Mouse (Mus musculus): ENCODE data around the gene Cirbp. TPM values are rescaled to one million over a fixed set of nuclear protein-coding genes. Genes with fewer than 3 reads are reported as not detected.
A peak's percentile ranks its signal among the peaks of the same experiment; 100 is the strongest.

Gene Cirbp
- total RNA-seq, 2 experiments from 2014 or later = 88.3 to 103 TPM

DNA sequence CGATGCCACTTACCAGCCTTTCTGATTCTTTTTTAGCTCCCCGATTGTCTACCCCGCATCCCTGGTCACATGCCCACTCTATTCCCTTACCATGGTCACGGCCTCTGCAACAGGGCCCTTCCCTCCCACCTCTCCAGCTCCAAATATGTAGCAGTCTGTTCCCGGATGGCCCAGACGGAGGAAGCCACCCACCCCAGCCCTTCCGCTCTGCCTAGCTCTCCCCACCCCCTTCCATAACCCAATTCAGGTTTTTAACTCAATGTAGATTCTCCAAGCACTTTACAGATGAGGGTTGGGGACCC is 9.1 kb upstream of the Cirbp start:
- H3K27ac ChIP-seq = peak overlapping the region; percentile 89
- no peak overlapping the region; the same call in 1 of the 2 replicates for H3K4me3 ChIP-seq
- no peak for TF ChIP-seq CTCF (conservative IDR thresholded peaks at IDR 0.05)
- no peak for DNase-seq (ENCODE audit: low spot score in 2 of 2)

DNA sequence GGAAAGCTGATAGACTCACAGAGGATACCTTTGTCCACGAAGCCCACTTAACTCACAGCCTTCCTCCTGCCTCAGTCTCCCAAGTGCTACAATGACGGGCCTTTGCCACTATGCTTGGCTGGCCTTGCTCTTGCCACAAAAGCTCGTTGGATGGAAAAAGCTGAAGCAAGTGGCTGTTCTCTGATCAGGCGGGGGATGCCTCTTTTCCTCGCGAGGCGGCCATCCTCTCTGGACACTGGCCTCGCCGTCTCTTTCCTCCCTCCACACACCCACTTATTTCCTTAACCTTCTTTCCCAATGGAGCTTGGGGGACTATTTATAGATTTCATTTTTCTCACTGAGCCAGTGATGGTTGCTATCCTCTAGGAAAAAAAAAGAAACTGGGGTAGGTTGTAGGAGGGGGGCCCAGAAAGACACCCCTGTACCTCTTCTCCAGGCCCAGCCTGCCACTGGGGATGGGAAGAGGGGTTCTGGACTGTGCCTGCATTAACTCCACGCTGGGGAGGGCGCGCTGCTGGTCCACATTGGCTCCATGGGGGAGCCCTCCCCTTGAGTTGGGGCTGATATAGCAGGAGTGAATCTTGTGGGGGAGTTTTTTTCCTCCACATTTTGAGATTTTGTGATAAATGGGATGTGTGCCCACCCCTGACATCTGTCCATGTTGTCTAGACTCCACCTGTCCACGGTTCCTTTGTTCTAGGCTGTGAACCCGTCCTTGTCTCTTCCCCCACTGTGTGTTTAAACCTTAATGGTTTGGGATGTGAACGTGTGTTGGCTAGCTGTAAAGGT is 8.4 kb upstream of the Cirbp start:
- 0 out of 2 replicates have a peak, but pooled peaks have one; percentile 5 for TF ChIP-seq CTCF (conservative IDR thresholded peaks at IDR 0.05)
- Histone ChIP-seq H3K27ac (peak overlapping the region; percentile 89), H3K4me3 (no peak overlapping the region; the same call in 1 of the 2 replicates)
- no peak for DNase-seq (ENCODE audit: low spot score in 2 of 2)

DNA sequence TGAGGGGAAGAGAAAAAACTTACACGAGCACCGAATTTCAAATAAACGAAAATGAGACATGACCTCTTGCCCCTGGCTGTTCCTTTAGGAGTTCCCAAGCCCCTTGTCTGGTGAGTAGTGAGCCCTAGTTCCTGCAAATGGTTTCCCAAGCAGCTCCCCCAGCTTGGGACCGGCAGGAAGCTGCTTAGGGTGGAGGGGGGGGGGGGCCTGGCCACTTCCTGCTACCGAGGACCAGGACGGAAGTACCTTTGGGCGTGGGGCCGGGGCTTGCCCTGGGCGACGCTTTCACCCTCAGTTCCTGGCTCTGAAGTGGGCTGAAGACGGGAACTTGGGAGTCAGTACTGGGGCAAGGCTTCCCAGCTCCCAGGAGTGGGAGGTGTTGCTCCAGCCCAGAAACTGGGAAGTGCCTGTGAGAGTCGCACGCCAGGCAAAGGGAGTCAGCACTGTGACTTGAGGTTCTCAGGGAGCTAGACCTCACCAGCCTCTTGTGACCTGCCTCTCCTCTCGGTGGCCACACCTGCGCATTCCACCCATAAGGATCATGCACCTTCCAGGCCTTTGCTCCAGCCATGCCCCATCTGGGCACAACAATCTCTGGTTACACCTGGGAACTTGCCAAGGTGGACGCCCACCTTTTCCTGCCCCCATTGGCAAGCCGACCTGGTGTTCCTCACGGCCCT is 7.3 kb upstream of the Cirbp start:
- TF ChIP-seq CTCF (conservative IDR thresholded peaks at IDR 0.05) = no peak
- DNase-seq (ENCODE audit: low spot score in 2 of 2) = no peak
- peak overlapping the region; percentile 17; the same call in 1 of the 2 replicates for H3K4me3 ChIP-seq
- H3K27ac ChIP-seq = peak overlapping the region; percentile 89

DNA sequence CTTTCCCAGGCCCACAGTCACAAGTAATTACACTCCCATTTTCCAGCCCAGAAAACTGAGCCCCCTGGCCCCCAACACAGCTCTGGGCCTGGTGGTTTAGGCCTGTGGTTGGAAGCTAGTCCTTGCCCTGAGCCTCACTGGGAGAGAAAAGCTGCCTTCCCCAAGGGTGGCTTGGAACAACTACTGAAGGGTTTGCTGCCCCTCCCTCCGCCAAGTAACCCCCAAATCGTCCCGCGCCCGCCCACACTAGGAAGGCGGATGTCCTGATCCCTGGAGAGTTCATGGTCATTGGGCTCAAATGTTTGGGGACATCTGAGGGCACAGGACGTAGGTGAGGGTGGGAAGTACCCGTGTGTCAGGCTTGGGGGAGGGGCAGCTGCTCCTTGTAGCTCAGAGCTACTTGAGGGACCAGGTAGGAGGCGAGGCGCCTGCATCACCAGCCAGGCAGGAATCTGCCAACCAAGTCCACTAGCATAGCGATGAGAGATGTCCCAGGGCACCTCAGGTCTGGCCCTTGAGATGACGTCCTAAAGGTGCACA is 6.7 kb upstream of the Cirbp start:
- no peak for TF ChIP-seq CTCF (conservative IDR thresholded peaks at IDR 0.05)
- H3K4me3 ChIP-seq = peak overlapping the region; percentile 50
- no peak for DNase-seq (ENCODE audit: low spot score in 2 of 2)
- peak overlapping the region; percentile 89 for H3K27ac ChIP-seq

DNA sequence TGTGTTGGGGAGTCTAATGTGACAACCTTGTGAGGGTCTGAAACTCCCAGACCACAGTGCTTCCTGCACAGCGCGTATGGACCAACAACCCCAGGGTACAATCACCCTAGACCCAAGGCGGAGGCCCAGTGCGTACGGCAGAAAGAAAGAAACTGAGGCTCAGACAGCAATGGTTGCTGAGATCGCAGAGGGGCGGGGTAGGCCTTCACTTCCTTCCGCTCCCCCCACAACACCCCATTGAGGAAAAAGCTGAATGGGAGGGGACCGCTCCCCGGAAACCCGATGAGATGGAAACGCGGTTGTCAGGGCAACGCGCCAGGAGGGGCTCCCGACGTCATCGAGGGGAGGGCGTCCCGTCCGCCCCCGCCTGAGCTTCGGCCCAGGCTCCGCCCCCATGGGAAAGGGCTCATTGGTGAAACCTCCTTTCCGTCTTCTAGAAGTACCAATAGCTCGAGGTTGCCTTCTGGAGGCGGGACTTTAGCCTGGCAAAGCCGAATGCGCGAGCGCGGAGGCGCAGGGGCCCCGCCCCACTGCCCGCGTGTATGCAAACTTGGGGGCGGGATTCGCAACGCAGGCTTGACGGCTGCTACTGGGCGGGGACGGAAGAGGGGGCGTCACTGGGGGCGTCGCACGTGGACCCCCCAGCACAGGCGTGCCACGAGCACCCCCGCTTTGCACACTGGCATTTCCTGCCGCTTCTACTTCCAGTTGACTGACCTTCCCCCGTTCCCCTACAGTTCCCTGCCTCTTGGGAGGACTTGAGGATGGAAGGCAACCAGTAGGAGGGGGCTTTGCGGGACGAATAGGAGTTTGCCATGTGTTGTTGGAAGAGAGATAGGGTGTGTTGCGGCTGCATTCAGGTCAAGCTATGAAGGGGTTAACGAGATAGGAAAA is 6.0 kb upstream of the Cirbp start:
- peak overlapping the region; percentile 89 for H3K27ac ChIP-seq
- peak; percentile 98 to 99 for DNase-seq (ENCODE audit: low spot score in 2 of 2)
- TF ChIP-seq CTCF (conservative IDR thresholded peaks at IDR 0.05) = no peak
- H3K4me3 ChIP-seq = peak overlapping the region; percentile 50

DNA sequence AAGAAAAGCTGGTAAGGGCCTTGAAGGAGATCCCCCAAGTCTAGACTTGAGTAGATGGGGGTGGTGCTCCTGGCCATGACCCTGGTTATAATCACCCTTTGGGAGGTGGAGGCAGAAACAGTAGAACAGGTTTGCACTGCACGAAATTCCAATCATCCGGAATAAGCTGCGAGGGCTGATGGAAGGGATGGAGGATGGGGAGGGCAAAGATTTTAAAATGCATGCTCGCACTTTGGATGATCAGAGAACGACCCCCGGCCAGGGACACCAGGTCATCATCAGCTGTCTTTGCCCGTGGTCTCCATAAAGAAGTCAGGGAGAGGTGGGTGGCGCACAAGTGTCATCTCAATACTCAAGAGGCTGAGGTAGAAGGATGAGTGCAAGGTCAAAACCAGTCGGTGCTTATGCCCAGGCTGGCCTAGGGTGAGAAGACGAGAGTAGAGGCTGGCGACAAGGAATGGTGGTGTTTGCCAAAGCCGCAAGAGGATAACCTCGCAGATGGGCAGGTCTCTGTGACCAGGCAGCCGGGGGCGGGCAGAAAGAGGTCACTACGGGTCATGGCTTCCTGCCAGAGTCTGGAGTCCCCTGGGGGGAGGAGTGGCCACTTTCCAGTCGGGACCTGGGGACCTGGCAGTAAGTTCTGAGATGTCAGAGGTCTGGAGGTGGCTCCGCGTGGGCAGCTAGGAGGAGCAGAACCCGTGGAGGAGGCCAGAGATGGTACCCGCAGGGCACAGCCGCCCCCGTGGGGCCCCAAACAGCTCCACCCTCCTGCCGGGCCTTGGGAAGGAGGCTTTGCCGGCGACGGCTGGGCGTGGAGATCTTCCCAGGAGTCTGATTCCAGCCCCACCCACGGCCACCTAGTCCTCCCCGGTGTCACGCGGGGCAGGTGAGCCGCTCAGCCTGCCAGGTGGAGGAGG is 5.1 kb upstream of the Cirbp start:
- peak overlapping the region; percentile 89 for H3K27ac ChIP-seq
- H3K4me3 ChIP-seq = peak overlapping the region; percentile 50
- no peak for TF ChIP-seq CTCF (conservative IDR thresholded peaks at IDR 0.05)
- DNase-seq (ENCODE audit: low spot score in 2 of 2) = no peak

DNA sequence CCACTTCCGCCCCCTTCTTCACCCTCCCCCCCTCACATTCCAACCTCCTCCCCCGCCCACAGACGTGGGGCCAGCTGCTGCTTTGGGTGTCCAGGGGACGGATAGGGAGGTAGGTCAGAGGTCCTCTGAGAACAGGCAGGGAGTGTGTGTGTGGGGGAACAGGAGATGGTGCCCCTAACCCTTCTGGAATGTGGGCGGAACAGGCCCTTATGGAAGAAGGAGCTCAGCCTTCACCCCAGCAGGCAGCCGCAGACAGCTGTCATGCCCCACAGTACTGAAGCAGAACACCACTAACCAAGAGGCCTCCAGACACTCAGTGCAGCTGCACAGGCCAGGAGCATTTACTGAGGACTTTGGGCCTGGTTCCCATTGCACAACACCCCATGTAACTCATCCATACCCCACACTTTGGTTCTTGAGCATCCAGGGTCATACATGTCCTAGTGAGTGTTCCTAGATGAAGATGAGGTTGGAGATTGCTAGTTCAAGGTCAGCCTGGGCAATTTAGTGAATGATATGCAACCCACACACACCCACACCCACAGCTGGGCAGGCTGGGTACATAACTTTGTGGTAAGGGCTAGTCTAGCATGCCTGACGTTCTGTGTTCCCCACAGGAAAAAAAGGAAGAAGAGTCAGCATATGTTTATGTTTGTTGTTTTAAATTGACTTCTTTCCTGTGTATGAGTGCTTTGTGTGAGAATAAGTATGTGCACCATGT is 4.1 kb upstream of the Cirbp start:
- no peak for TF ChIP-seq CTCF (conservative IDR thresholded peaks at IDR 0.05)
- Histone ChIP-seq H3K27ac (peak overlapping the region; percentile 89), H3K4me3 (no peak overlapping the region)
- no peak for DNase-seq (ENCODE audit: low spot score in 2 of 2)

DNA sequence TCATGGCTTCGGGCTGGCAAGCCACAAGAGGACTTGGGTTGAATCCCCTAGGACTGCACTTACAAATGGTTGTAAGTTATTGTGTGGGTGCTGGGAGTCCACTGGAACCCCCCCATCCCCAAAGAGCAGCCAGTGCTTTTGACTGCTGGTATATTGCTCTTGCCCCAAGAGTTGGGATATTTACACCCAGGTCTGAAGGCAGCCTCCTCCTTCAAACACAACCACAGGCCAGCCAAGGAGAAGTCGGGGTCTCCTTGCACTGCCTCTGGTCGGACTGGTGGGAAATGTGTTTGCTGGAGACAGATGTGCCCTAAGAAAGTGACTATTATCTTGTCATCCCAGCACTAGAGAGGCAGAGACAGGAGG is 3.6 kb upstream of the Cirbp start:
- Histone ChIP-seq H3K27ac (peak overlapping the region; percentile 89; the same call in 1 of the 2 replicates), H3K4me3 (no peak overlapping the region)
- no peak for DNase-seq (ENCODE audit: low spot score in 2 of 2)
- TF ChIP-seq CTCF (conservative IDR thresholded peaks at IDR 0.05) = no peak

DNA sequence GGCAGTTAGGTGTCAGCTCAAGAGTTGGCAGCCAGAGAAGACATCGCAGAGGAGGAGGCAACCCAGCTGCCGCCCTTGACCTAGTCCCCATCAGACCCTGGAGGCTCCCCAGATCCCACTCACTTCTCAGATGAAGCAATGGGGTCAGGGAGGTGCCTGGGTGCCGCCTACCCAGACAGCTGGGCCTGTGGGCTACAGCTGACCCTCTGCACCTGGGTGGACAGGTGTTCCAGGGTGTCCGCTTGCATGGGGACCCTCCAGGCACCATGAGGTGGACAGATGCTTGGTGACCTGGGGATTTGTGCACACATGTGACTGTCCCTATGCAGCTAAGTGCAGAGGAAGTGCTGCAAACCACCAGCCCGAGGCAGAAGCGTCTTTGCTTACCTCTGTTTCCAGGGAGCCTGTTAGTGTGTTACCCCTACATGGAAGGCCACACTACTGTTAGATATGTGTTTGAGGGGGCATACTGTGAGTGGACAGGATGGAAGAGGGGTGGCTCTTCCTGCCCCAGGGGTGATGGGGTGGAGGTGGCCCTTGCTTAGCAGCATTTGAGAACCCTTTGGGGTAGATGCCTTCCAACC is 3.0 kb upstream of the Cirbp start:
- Histone ChIP-seq H3K27ac (no peak overlapping the region), H3K4me3 (no peak overlapping the region)
- no peak for TF ChIP-seq CTCF (conservative IDR thresholded peaks at IDR 0.05)
- no peak for DNase-seq (ENCODE audit: low spot score in 2 of 2)

DNA sequence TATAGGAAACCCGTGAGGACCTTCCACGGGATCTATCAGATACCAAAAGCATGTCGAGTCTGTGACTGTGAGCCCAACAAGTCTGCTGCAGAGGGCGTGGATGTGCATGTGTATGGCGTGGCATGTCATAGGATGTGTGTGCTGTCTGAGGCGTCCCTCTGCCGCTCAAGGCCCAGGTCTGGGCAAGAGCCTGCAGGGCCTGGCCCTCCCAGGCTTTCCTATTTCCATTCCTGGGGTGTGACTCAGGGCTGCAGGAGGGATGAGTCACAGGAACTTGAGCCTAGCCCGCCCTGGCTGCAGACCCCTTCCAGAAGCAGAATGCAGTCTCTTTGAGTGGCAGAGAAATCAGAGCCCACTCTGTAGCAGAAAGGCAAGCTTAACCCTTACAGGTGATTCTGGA is 2.1 kb upstream of the Cirbp start:
- Histone ChIP-seq H3K27ac (peak overlapping the region; percentile 84; the same call in 1 of the 2 replicates), H3K4me3 (no peak overlapping the region)
- TF ChIP-seq CTCF (conservative IDR thresholded peaks at IDR 0.05) = no peak
- no peak for DNase-seq (ENCODE audit: low spot score in 2 of 2)

Measured in layer of hippocampus, adult 2 months (tissue).